Mouse (Mus musculus) kidney, postnatal 4 days (tissue): Measurements from ENCODE around the gene Lhx5.

Experiments used
- DNase-seq, 2 experiments: peaks; one replicate each; pipeline ENCODE4 v3.0.0; 2021; ENCODE audit warnings: mixed read lengths in 2 of 2

Lhx5 gene

DNA sequence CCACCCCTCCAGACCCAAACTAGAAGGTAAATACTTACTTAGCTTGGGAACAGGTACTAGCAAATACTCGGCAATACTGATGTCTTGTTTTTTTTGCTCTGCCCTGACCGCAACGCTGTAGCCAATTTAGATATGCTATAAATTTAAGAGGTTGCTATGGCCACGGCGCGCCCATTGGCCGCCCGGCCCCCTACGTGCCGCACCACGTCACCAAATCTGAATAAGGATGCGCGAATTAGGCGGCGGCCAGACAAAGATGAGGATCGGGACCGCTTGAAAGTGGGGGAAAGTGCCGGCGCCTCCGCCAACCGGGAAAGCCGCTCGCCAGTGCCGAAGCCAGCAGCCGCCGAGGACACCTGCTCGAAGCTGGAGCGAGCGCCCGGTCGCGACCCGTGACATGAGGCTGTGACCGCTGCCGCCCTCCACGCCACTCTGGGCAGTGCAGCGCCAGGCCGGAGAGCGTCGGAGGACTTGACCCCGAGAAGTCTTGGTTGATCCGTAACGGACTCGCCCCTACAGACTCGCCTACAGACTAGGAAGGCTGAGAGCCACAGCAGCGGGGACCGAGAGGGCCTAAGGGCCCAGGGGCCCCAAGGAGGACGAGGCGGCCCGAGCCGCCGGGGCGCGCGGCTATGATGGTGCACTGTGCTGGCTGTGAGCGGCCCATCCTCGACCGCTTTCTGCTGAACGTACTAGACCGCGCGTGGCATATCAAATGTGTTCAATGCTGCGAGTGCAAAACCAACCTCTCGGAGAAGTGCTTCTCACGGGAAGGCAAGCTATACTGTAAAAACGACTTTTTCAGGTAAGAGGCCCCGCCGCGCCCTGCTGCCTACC is at the start of gene Lhx5:
Gene Lhx5 (plus strand): TSS at position 51 of the 837 bp plus-strand sequence.
- no peak for DNase-seq

DNA sequence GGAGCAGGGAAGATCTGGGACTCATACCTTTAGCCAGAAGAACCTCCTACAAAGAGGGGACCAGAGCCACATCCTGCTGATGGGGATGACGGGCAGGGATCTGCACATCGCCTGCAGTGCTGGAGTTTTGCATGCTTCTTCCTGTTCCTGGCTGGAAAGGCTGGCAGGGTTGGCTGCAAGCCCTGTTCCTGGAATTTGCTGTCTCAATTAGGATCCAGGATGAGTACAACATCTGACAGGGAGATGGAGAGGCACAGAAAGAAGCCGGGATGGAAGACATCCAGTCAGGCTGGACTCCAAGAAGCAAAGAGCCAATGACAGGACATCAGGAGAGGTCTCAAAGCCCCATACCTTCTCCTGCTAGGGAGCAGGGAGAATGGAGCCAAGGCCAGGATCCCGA is 45.1 kb upstream of the Lhx5 start:
- DNase-seq: no peak

DNA sequence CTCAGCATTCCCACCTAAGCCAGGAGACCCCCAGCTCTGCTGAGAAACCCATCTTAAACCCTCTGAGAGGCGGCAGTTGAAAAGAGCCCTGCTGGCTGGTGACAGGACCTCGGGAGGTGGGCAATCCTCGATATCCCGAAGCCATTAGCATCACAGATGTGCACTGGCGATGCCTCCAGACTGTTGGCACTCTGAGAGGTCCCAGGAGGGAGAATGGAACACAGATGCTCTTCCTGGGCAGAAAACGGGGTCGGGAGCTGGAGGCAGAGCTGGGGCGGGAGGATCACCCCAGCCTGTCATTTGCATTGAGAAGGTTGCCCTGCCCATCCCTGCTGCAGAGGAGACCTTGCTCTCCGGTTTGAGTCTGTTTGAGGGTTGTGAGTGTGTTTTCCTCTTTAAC is 42.7 kb upstream of the Lhx5 start:
- DNase-seq: no peak

DNA sequence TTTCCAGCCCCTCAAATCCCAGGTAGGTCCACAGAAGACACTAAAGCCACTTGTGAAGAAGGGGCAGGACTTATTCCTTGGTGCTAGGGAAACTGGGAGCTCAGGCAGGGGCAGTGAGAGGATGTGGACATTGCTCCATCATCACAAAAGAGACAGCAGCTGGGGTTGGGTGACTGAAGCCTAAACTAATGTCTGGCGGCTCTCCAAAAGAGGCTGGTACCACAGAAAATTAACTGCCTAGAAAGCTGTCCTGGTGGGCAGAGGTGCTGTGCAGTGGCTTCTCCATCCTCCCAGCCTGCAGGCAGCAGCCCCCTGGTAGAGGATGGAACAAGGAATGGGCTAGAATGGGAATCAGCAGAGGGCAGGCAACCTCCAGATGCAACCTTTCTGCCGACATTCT is 41.5 kb upstream of the Lhx5 start:
- DNase-seq: no peak

DNA sequence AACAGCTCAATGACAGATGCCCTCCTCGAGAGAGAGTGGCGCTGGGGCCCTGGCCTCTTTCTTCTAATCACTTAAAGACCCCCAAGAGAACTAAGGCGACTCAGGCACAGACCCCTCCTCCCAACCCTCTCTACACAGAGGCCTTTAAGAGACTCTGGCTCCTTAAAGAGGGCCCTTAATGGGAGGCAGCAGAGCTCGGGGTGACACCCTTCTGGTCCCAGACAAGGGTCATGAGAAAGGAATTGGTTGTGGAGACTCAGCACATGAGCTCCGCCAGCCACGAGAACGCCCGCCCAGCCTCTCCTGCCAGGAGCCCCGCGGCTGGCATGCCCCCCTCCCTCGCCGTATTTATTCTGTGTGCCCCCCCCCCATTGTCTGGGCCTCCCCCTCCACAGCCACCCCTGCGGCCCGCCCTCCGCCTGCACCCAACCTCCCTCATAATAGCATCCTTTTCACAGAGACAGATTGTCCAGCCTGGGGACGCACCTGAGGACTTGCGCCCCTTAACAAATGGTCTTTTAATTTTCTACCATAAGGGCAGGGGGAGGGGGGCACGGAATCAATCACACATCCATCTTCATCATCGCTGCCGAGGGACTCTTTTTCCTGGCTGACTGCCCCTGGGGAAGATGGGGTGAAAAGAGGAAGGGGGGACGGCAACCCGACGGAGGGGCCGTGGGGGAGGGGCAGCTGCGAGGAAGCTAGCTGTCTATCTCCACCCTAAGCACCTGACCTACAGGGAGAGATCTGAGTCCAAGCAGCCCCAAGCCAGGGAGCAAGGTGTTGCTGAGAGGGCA is 37.4 kb upstream of the Lhx5 start:
- no peak for DNase-seq

DNA sequence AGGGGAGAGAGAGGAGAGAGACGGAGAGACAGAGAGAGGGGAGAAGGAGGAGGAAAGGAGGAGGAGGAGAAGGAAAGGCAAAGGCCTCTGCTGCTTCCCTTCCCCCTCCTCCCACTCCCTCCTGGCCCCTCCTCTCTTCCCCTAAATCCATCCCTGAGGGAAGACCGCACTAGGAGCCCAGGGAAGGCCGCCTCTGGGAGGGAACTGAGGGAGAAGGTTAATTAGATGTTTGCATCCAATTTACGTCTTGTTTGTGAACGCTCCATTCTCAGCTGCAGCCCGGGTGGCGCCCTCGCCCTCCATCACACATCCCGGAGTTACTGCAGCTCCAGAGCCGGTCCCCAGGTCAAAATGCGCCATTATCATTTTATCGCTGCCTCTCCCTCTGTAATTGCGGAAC is 33.5 kb upstream of the Lhx5 start:
- no peak for DNase-seq

DNA sequence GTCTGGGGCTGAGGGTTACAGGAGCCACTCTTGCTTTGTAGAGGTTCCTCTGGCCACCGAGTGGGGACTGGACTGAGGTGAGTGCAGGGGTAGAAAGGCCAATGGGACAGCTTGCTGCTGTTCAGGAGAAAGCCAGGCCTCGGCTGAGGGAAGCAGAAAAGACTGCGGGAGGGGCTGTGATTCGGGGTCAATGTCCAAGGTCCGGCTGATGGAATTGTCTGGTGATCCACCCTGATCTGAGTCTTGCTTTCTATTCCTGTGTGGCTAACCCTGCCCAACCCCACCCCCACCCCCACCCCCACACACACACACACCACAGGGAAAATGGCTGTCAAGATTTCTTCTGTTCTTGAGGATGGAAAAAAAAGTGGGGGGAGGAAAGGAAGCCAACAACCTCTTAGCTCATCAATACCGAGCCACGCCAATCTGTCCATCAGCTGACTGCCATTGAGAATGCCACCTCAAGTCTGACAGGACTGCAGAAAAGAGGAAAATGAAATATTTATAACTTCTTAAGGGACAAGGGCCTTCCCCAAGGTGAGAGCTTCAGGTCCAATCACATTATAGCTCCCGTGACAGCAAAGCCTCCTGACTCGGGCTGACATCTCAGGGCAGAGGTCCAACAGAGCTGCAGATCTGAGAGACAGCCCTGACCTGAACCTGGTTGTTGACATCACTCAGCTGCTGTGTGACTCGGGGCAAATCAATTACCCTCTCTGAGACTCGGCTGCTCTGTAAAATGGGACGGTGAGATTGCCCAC is 26.5 kb upstream of the Lhx5 start:
- DNase-seq: peak; percentile 9 to 54

DNA sequence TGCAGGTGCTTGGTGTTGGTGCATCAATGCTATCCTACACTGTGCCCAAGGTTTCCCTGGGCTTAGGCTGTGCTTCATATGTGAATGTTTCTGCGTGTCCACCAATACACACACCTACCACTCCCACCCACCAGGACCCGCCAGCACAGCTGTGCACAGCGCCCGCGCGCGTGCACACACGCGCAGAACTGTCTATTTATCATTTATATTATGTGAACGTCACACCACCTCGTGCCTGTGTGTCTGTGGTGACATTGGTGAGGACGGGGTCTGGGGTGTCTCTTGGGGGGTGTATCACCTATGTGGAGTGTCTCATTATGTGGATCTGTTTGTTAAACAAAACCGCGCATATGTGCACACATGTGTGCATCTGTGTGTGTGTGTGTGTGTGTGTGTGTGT is 22.6 kb upstream of the Lhx5 start:
- no peak for DNase-seq

DNA sequence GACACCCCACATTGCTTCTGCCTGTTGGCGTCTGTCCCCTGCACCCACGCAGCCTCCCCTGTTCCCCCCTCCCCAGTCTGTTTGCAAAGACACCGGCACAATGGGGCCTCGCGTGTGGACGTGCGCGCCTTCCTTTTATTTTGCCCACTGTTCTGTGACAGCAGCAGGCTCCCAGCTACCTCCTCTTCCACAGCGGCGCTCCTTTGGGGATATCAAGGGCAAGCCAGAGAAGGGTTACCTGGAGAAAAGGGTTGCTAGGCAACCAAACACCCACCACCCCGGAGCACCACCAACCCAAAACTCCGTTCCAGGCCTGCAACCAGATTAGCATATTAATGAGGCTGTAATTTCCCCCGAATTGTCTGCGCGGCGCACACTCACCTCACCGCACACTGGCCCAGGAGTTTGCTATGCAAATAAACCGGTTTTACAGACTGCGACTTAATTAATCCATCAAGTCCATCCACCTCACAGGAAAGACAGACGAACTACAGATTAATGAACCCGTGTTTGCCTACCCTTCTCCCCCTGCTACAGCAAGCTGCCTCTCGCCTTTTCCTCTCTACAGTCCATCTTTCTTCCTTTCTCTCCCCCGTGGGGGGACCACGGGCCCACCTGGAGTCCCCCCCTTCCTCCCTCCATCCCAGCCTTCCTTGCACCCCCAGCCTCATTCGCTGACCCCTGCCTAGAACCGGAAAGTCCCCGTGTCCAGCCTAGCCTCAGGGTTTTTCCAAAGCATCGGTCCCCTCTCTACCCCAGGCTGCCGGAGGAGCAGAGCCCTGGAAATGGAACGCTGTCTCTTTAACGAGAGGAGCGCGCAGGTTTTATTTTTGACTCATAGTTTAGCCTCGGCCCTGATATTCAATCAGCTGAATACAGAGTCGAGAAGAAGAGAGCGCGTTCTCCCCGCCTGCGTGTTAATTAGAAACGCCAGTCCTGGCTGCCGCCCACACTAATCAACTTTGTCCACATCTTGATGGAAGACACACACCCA is 21.8 kb upstream of the Lhx5 start:
- peak in 1 of 2 experiments; percentile 8 for DNase-seq

DNA sequence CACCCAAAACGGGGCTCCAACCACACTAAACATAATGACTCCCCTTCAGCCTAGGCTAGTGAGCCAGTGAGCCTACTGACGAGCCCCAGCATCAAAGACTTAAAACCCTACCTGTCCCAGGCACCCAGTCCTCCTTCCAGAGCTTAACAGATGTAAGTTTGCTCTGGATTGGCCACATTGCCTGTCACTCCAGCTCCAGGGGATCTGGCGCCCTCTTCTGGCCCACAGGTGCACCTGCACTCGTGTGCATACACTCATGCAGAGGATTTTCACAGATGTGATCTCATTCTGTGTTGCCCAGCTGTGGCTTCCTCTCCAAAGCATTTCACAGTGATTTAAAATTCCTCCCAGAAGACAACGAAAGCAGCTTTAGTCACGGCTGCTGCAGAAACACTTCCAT is 18.1 kb upstream of the Lhx5 start:
- DNase-seq: no peak

DNA sequence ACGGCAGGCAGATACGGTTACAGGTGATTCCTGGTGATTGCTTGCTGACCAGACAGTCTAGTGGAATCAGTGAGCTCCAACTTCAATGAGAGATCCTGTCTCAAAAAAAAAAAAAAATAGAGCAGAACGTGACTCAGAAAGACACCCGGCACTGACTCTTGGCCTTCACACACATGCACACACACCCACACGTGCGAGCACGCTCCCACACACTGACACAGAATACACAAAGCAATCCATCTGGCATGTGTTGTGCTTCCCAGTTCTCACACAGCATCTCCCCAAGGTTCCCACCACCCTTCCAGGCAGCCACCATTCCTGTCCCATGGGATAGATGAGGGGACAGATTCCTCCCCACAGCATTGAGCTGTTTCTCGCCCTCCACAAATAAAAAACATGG is 11.4 kb upstream of the Lhx5 start:
- DNase-seq: no peak

DNA sequence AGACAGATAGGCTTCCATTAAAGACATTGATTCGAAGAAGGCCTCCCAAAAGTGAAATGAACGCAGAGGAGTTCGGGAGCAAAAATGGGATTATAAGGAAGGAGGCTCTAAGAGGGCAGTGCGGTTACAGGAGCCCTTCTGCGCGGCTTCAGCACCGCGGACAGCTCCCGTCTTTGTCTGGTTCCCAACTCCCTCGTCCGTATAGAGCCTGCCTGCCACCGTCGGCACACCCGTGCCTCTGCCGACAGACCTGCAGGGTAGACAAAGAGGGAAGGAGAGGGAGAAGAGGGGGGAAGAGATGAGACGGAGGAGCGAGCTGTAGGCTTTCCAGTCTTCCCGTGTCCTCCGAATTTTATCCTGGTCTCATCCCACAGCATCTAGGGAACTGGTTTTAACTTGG is 7.5 kb upstream of the Lhx5 start:
- peak; percentile 94 to 96 for DNase-seq

DNA sequence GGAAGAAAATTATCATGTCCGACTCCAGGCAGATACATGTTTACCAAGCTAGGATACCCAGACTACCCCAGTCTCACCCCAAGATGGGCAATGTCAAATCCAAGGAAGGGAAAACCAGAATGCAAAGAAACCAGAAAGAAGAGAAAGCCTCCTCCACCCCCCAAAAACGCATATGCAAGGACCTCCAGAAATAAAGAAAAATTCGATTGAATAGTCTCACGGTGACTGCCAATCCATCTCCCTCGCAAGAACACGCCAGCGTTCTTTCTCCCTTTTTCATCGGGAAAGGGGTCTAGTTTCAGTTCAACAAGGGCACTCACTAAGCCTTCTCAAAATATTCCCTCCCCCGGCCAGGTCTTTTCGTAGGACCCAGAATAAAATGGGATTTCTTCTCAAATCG is 6.8 kb upstream of the Lhx5 start:
- no peak for DNase-seq

DNA sequence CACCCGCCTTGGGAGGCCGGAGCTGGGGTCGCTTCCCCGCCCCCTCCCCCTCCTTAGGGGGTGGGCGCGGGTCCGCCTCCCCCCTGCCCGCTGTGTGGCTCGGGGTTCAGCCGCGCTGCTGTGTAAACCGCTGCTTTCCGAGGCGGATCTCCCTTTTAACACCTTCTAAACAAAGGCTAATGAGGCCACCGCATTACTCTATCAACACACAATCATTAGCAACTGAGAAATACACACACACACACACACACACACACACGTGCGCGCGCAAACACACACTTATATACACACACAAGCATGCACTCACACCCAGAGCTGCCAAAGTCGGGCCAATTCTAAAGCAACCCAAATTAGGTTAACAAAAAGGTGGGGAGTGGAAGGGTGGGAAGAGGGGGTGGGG is 5.8 kb upstream of the Lhx5 start:
- DNase-seq: no peak

DNA sequence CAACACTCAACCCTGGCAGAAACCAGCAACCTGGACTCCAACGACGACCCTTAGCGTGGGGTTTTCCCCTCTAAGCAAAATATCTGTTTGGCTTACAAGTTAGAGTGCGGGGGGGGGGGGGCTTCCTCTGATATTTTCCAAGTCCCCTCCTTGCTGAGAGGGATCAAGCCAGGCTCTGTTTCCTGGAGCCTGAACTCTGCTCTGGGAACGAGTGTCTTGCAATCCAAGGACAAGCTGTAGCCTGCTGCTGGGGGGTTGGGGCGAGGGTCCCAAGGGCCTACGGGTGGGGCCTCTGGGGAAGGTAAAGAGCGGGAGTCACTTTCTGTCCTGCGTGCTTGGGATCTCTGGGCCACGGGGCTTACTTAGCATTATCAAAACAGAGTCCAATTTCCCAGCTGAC is 4.9 kb upstream of the Lhx5 start:
- no peak for DNase-seq

DNA sequence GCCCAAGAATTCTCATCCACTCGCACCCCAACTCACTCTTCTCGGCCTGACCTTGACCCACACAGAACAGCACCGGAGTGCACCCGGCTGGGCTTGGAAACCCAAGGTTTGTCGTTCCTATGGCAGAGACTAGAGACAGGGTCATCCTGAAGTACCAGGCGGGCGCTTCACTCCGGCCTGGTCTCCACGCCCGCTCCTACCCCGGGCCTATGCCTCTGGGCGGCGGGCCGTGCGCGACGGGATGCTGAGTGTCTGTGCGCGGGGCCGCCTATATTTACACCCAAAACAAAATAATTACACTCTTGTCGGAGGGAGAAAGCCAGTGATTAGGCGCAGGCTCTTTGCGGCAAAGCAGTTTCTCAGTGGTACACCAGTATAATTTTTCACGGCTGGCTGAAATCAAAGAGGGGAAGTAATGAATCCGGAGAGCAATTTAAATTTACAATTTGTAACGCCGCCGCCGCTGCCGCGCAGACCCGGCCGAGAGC is 4.0 kb upstream of the Lhx5 start:
- no peak for DNase-seq

DNA sequence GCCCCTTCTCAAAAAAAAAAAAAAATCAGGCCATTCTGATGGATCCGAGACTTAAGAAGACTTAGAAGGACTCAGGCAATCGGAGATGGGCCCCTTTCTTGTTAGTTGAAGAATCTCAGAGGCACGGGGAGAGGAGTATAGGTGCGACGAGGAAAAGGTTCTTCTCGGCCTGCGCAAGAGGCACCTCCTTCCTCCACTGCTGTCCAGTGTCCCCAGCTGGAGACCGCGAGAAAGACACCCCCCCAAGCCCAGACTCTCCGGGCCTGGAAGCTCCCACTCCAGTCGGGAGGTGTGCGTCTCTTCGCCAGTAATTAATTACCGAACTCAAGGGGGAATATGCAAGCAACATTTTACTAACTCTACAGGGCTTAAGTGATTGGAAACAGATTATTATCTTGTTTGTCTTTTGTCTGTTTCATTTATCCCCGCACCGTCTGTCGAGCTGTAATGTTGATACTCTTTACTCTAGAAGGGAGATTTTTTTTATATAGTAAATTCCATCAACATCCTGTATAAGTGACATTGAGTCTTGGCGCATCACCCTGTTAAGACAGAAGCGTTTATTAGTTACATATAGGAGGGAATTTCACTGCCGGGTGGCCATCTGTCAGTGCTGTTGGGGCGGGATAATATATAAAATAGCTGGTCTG is 3.2 kb upstream of the Lhx5 start:
- DNase-seq: no peak

DNA sequence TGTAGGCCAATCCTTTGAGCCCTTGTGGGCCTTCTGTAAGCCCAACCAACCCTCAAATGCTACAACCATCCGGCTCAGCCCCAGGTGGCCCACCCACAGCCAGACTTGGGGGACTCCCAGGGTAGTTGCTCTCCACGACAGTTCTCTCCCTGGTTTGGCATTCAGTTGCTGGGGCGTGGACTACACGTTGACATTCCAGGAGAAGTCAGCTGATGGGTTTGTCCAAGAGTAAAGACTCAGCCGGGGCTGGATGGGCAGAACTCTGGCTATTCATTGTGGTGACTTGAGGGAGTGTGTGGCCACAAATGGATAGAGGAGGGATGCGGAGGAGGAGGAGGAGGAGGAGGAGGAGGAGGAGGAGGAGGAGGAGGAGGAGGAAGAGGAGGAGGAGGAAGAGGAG is 2.5 kb upstream of the Lhx5 start:
- no peak for DNase-seq

DNA sequence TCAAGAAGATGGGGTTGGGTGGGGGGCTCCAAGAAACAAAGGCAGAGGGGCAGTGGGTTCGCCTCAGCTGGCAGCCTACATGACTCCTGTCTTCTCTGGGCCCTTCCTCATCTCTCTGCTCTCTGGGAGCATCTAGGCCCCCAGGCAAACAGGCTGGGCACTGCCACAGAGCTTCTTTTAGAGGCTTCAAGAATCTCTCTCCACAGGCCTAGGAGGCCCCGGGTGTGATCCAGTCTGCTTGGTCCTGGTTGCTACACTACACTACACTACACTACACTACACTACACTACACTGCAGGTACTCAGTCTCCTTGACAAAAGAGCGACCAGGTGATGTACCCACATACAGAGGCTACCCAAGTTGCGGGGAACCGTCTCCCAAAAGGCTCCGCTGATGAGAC is 1.8 kb upstream of the Lhx5 start:
- DNase-seq: no peak

DNA sequence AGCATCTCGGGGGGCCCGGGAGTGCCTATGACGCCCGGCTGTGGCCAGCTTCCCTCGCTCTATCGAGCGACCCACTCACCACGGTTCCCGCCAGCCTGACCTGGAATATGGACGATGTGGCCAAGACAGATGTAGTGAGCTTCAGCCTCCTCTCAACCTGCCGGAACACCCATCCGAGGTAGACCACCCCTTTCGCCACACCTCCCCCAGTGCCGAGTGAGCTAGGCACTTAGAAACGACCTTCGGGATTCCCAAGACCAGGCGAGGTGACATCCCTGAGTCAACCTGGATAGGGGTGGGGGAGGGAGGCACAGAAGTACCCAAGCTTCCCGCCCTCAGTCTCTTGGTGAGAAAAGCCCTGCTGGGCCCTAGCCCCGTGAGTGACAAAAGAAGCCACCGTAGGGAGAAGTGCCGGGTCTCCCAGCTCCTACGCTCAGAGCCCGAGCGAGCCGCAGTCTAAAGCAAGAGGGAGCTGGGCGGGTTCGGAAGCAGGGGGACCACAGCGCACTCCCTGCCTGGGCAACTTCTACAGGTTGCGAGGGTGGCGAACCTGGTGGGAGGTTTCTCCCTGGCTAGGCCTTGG is 407 bp upstream of the Lhx5 start:
- no peak for DNase-seq

DNA sequence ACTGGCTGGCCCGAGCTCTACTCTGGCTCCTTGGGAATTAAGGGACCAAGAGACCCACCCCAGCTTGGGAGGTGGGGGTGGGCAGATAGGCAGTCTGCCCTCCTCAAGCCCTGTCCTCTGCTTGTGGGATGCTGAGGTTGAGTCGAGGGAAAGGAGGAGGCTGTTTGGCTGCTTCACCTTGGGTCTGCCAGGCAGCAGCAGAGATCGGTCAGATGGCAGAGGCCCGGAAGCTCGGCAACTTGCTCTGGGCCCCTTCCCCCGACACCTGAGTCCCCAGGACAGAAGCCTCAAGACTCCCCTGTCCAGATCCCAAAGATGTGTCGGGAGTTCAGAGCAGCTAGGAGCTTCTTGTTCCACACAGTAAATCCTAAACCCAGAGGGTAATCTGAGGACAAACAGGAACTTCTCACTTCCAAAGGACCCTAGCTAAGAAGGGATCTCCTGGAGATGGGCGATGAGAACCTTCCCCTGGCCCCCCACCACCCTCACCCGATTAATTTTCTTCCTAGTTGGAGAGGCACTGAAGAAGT is 1.1 kb downstream of the Lhx5 start:
- DNase-seq: no peak
